Mouse (Mus musculus) lung, adult 2 months (tissue): Measurements from ENCODE around the gene Olfr610.

Experiments used
- CTCF ChIP-seq: fragments of 200-500 bp; IDR thresholded peaks from 2 replicates; pipeline ENCODE4 v1.5.1; 2011; ENCODE audit warnings: mild to moderate bottlenecking, low read length, control low read depth; ENCODE audit not compliant: insufficient read depth
- POLR2A ChIP-seq: fragments of 200-500 bp; IDR thresholded peaks from 2 replicates; pipeline ENCODE4 v1.6.1; 2011; ENCODE audit warnings: low read depth, mild to moderate bottlenecking, control low read depth, low read length, borderline replicate concordance; ENCODE audit errors: extremely low read depth

DNA sequence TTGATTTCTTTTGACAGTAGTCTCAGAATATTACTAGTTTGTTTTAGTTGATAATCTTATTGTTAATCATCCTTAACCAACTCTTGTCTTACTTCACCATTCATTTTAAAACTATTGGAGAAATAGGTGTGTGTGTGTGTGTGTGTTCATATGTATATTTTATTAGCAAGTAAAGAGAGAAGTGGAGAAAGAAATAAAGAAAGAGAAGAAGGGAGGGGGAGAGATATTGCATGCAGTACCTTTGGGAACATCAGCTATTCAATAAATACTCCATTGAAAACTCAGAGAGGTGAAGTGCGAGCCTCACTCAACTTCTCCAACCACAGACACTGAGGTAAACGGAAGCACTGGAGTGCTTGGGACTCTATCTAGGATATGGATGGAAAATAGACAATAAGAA, 43.9 kb upstream of the Olfr610 start, which contains the start of gene Olfr615:
- TF ChIP-seq CTCF: no peak
- TF ChIP-seq POLR2A: no peak
